Mouse (Mus musculus) neural tube, embryonic 13.5 days (tissue): ENCODE measurements at regions not wholly inside any gene's neighbourhood (a gene's known extent, or its start where the extent isn't known, plus 50 kb on each side); places are given as distances from the start of the nearest gene placed in this dataset.

Source experiments
- ATAC-seq: fragments of 200-750 bp; cut with Nextera tagmentation; 2 replicates; pipeline ENCODE4 v1.8.0; 2017; ENCODE audit warnings: low read depth, mild to moderate bottlenecking, moderate TSS enrichment, moderate library complexity
- H3K27ac ChIP-seq: fragments of 300-500 bp; sonication (generic); replicated peaks from 2 replicates; pipeline ENCODE4 v1.5.1; 2015; ENCODE audit warnings: moderate library complexity, mild to moderate bottlenecking, inconsistent platforms
- H3K27me3 ChIP-seq: fragments of 300-500 bp; sonication (generic); 2 replicates; pipeline ENCODE4 v1.6.1; 2015; ENCODE audit warnings: mild to moderate bottlenecking, inconsistent platforms
- H3K36me3 ChIP-seq: fragments of 300-500 bp; sonication (generic); 2 replicates; pipeline ENCODE4 v1.6.1; 2015; ENCODE audit warnings: mild to moderate bottlenecking, inconsistent platforms
- H3K4me1 ChIP-seq: fragments of 300-500 bp; sonication (generic); replicated peaks from 2 replicates; pipeline ENCODE4 v1.6.1; 2015; ENCODE audit warnings: inconsistent platforms
- H3K4me2 ChIP-seq: fragments of 300-500 bp; sonication (generic); 2 replicates; pipeline ENCODE4 v1.6.1; 2015; ENCODE audit warnings: inconsistent platforms, mild to moderate bottlenecking, moderate library complexity
- H3K4me3 ChIP-seq: fragments of 300-500 bp; sonication (generic); 2 replicates; pipeline ENCODE4 v1.5.1; 2015; ENCODE audit warnings: mild to moderate bottlenecking, inconsistent platforms
- H3K9ac ChIP-seq: fragments of 300-500 bp; sonication (generic); 2 replicates; pipeline ENCODE4 v1.6.1; 2015; ENCODE audit warnings: moderate library complexity, mild to moderate bottlenecking, inconsistent platforms
- H3K9me3 ChIP-seq: fragments of 300-500 bp; sonication (generic); 2 replicates; pipeline ENCODE4 v1.6.1; 2016; ENCODE audit warnings: inconsistent platforms
- WGBS: fragments of 180-500 bp; shearing (Covaris S2); methylation state at CpG from one replicate; pipeline ENCODE4 v1.1.7; 2015; 5-methylcytosine and 5-hydroxymethylcytosine counted together

DNA sequence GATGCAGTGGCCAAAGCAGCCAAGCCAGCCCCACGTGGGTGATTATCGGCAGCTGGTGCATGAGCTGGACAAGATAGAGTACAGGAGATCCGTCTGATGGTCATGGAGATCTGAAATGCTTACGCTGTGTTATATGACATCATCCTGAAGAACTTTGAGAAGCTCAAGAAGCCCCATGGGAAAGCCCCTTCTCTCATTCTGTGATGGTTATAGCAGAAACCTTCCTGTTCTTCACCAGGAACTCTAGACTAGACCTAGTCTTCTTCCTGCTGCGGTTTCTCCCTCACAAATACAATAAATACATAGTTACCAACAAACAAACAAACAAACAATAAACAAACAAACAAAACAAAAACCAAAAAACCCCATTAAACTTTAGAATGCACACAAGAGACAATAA is 220.7 kb upstream of the Ptger4 start:
- 87% methylated on average over 5 of the region's 5 CpGs for WGBS
- Histone ChIP-seq H3K27ac (no peak overlapping the region), H3K36me3 (no peaks in the 10 kb centered on the region), H3K9ac (no peak overlapping the region), H3K4me1 (no peaks in the 10 kb centered on the region), H3K4me2 (no peak overlapping the region), H3K4me3 (no peak overlapping the region), H3K9me3 (no peaks in the 10 kb centered on the region), H3K27me3 (no peaks in the 10 kb centered on the region)
- no peak for ATAC-seq

DNA sequence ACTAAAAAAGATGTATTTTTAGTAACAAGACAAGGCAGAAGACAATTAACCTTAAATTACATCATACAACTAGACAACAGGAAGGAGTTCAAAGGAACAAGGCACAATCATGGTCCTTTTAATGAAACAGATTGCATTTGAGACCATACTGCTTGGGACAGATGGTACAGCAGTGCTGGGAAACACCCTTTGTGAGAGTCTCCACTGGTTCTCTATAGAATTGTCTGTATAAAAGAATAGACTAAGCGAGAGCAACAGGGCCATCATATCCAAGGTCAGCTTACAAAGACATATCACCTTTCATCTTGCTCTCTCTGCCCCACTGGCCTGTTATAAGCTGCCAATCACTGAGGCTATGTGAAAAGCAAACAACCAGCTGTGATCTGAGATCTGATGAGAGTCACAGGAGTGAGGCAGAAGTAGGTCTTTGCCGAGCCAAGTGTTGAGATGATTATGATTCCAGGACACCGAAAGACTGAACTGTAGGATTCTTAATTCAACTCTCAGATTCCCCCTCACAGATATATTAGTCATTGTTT is 224.6 kb upstream of the Ptger4 start:
- H3K4me2 ChIP-seq: no peak overlapping the region
- ATAC-seq: no peak
- H3K36me3 ChIP-seq: no peaks in the 10 kb centered on the region
- no peak overlapping the region for H3K9ac ChIP-seq
- H3K27ac ChIP-seq: no peak overlapping the region
- 66% methylated on average over 3 of the region's 3 CpGs for WGBS
- H3K9me3 ChIP-seq: no peaks in the 10 kb centered on the region
- no peaks in the 10 kb centered on the region for H3K4me1 ChIP-seq
- H3K4me3 ChIP-seq: no peak overlapping the region
- no peaks in the 10 kb centered on the region for H3K27me3 ChIP-seq

DNA sequence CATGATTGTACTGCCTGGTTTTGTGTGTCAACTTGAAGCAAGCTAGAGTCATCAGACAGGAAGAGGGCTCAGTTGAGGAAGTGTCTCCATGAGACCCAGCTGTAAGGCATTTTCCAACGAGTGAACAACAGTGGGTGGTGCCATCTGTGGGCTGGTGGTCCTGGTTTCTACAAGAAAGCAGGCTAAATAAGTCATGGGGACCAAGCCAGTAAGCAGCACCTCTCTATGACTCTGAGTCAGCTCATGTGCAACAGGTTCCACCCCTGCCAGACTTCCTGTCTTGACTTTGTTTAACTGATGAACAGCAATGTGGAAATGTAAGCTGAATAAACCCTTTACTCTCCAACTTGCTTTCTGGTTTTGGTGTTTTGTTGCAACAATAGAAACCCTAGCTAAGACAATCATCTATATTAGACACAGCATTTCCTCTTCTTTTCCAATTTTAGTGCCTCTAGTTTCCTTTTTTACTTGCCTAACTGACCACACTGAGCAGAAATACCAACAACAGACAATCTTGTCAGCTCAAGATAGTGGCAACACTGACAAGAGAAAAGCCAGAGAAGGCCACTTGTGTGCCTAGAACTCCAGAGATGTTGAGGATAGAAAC is 231.5 kb upstream of the Ptger4 start:
- ATAC-seq: no peak
- Histone ChIP-seq H3K9me3 (no peaks in the 10 kb centered on the region), H3K4me2 (no peak overlapping the region), H3K9ac (no peak overlapping the region), H3K36me3 (no peaks in the 10 kb centered on the region), H3K27ac (no peak overlapping the region), H3K27me3 (no peaks in the 10 kb centered on the region), H3K4me3 (no peak overlapping the region), H3K4me1 (no peaks in the 10 kb centered on the region)
- WGBS: 67% methylated on average over 1 of the region's 1 CpGs

DNA sequence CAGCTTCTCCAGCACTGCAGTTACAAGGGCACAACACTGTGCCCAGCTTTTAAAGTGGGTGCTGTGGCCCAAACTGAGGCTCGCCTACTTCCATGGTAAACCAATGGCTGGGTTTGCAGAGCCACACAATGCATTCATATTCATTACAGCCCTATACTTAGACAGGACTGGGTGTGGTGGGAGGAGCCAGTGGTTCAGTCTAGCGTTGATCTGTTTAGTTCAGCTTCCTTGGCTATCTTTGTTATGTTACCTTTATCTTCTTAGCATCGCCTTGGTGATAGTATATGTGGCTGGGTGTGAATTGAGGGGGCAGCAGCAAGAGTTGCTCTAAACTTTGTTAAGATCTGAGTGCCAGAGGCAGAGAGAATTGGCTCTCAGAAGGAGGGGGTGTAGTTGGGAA is 249.3 kb upstream of the Ptger4 start:
- no peak overlapping the region for H3K27ac ChIP-seq
- no peak overlapping the region for H3K4me3 ChIP-seq
- WGBS: 76% methylated on average over 3 of the region's 3 CpGs
- ATAC-seq: no peak
- no peaks in the 10 kb centered on the region for H3K36me3 ChIP-seq
- no peak overlapping the region for H3K4me2 ChIP-seq
- H3K27me3 ChIP-seq: no peaks in the 10 kb centered on the region
- H3K9me3 ChIP-seq: no peaks in the 10 kb centered on the region
- no peak overlapping the region for H3K9ac ChIP-seq
- H3K4me1 ChIP-seq: no peaks in the 10 kb centered on the region

DNA sequence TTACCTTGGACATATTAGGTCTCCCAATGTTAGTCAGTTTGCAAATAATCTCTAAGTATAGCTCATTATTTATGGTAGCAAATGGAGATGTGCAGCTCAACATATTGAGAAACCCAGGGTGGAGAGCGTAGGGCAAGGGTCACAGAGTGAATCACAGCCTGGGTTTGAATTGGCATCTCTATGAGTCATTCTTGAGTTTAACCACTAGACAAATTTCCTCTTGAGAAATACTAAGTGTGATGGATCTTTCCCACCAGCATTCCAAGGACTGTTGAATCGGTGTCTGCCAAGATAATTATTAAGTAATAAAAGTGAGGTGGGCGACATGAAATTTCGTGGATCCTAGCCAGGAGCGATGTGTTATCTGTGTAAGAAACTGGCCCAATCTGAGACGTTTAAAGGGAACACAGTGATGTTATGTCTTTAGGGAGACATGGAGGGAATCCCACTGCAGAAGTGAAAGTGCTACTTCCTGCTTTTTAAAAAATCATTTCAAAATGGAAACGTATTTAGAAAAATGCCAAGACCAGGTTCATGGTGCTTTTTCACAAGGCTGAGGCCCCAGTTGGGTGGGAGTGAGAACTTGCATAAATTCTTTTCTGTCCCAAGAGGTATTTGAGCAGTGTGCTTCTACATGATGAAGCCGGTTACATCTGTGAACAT is 251.3 kb upstream of the Ptger4 start:
- H3K4me2 ChIP-seq: no peak overlapping the region
- H3K4me1 ChIP-seq: no peaks in the 10 kb centered on the region
- 90% methylated on average over 8 of the region's 8 CpGs for WGBS
- H3K9me3 ChIP-seq: no peaks in the 10 kb centered on the region
- no peak overlapping the region for H3K4me3 ChIP-seq
- no peak overlapping the region for H3K27ac ChIP-seq
- H3K36me3 ChIP-seq: no peaks in the 10 kb centered on the region
- H3K27me3 ChIP-seq: no peaks in the 10 kb centered on the region
- H3K9ac ChIP-seq: no peak overlapping the region
- no peak for ATAC-seq

DNA sequence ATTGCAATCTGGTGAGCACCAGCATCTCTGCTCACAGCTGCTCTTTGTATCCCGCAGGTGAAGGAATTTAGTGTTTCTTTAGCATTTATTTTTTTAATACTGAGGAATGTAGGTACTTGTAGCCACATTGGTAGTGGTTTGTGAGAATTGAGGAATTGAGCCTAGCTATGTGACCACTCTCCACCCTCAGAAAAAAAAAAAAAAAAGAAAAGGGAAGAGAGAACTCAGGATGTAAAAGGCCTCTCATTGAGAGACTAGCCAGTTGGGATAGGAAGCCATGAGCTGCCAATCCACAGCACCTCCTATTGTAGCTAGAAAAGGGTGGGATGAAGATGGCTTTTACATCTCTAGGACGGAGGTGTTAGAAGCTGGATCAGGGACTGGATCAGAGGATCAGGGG is 252.0 kb upstream of the Ptger4 start:
- no peaks in the 10 kb centered on the region for H3K36me3 ChIP-seq
- WGBS: 83% methylated on average over 2 of the region's 2 CpGs
- H3K9me3 ChIP-seq: no peaks in the 10 kb centered on the region
- ATAC-seq: no peak
- H3K4me1 ChIP-seq: no peaks in the 10 kb centered on the region
- H3K9ac ChIP-seq: no peak overlapping the region
- H3K27ac ChIP-seq: no peak overlapping the region
- no peaks in the 10 kb centered on the region for H3K27me3 ChIP-seq
- no peak overlapping the region for H3K4me3 ChIP-seq
- no peak overlapping the region for H3K4me2 ChIP-seq

DNA sequence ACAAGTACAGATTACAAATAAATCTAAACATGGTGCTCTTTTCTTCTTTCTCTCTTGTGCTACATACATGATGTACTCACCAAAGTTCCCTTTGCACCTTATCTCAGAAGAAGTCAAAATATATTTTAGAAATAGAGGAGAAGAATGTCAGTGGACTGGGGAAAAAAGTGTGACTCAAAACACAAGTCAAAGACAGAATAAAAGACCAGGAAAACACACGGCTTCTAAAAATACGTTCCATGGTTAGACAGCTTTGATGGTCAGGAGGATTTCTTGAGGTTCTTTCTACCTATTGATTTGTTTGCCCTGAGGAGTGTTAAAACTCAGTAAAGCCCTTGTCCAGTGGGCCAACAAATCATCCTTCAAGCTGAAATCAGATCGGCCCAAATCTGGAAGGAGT is 260.5 kb upstream of the Ptger4 start:
- ATAC-seq: no peak
- WGBS: 90% methylated on average over 3 of the region's 3 CpGs
- no peaks in the 10 kb centered on the region for H3K4me1 ChIP-seq

DNA sequence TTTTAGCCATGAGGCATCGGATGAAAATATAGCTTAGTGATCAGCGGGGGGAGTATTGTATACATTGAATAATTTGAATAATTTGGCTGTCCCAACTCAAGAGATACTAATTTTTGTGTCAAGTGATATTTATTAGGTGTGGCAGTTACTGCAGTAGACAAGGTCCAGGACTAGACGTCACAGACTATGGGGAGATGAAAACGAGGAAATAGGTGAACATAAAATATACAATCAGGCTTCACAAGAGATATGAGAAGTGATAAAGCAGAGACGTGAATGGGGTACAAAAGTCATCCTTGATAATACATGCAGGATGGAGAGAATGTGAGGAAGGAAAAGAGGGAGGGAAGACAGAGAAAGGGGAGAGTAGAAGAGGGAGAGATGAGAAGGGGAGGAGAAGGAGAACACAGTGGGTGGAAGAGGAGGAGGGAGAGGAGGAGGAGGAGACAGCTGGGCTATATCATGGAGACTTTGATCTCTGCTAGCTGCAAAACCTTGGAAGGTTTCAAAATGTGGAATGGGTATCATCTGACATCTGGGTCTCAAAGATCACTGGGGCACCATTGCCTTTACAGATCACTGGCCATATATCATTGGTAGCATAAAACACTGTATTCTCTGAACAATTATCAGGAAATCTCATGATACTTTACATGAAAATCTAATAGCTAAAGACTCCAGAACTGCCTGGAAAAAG is 263.0 kb upstream of the Ptger4 start:
- Histone ChIP-seq H3K9ac (no peak overlapping the region), H3K9me3 (no peaks in the 10 kb centered on the region), H3K4me1 (no peaks in the 10 kb centered on the region), H3K27me3 (no peaks in the 10 kb centered on the region), H3K27ac (no peak overlapping the region), H3K4me2 (no peak overlapping the region), H3K4me3 (no peak overlapping the region), H3K36me3 (no peaks in the 10 kb centered on the region)
- no peak for ATAC-seq
- WGBS: 89% methylated on average over 5 of the region's 5 CpGs

More for the DNA sequence above, 260.5 kb upstream of the Ptger4 start:
- no peak overlapping the region for H3K4me2 ChIP-seq
- no peak overlapping the region for H3K27ac ChIP-seq
- H3K9ac ChIP-seq: no peak overlapping the region
- no peaks in the 10 kb centered on the region for H3K27me3 ChIP-seq
- no peaks in the 10 kb centered on the region for H3K36me3 ChIP-seq
- H3K4me3 ChIP-seq: no peak overlapping the region
- no peaks in the 10 kb centered on the region for H3K9me3 ChIP-seq

DNA sequence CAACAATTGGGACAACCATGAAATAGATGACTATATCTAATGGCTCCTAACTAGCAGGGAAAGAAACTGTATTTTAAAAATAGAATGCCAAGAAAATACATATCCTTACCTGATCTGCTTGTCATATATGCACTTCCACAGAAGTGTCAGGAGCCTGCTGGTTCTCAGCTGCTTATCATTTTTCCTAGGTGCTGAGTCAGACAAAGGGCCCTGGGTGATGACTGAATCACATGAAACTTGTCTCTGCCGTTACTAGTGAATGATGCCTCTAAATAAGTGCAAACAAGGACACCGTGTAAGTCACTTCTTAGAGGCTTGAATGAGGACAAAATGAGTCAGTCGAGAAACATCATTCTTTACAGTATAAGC is 263.5 kb upstream of the Ptger4 start:
- Histone ChIP-seq H3K36me3 (no peaks in the 10 kb centered on the region), H3K4me2 (no peak overlapping the region), H3K27ac (no peak overlapping the region), H3K4me1 (no peaks in the 10 kb centered on the region), H3K9me3 (no peaks in the 10 kb centered on the region), H3K27me3 (no peaks in the 10 kb centered on the region), H3K4me3 (no peak overlapping the region), H3K9ac (no peak overlapping the region)
- 84% methylated on average over 3 of the region's 3 CpGs for WGBS
- ATAC-seq: no peak

DNA sequence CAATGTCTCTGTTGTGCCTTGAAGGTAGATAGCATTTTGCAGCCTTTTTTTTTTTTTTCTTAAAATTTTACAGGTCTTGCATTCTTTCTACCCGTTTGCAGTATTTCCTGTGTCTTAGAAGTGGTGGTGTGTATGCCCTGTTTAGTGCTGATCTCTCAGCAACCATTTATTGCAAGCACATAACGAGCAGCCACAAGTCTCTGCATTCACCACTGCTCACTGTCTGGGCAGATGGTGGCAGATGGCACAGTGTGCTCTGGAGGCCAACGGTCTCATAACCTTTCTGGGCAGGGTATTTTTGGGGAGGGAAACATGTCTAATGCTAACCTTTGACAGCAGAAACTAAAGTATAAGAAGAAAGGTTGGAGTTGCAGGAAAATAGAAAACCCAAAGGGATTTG is 266.1 kb upstream of the Ptger4 start:
- H3K9me3 ChIP-seq: no peaks in the 10 kb centered on the region
- H3K4me2 ChIP-seq: no peak overlapping the region
- no peaks in the 10 kb centered on the region for H3K36me3 ChIP-seq
- no peak overlapping the region for H3K4me3 ChIP-seq
- H3K4me1 ChIP-seq: no peaks in the 10 kb centered on the region
- no peak for ATAC-seq
- 55% methylated on average over 3 of the region's 3 CpGs for WGBS
- no peak overlapping the region for H3K27ac ChIP-seq
- H3K27me3 ChIP-seq: no peaks in the 10 kb centered on the region
- H3K9ac ChIP-seq: no peak overlapping the region

DNA sequence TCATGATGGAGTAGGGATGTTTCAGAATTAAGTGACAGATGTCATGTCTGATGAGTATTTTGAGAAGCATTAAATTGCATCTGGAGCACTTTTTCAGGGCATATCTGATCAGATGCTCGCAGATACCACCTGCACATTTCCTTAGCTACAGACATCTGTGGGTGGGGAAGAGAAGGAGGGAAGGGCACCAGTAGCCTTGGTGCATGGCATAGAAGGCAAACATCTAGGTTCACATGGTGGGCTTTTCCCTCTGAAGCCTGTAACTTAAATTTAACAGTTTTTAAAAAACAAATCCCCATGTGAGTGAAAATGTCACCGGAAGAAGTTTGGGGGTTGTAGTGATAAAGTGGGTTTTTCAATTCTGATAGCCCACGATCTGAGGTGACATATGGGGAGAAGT is 267.1 kb upstream of the Ptger4 start:
- Histone ChIP-seq H3K27me3 (no peaks in the 10 kb centered on the region), H3K27ac (no peak overlapping the region), H3K9me3 (no peaks in the 10 kb centered on the region), H3K36me3 (no peaks in the 10 kb centered on the region), H3K4me3 (no peak overlapping the region), H3K4me1 (no peaks in the 10 kb centered on the region), H3K4me2 (no peak overlapping the region), H3K9ac (no peak overlapping the region)
- no peak for ATAC-seq
- 84% methylated on average over 3 of the region's 3 CpGs for WGBS

DNA sequence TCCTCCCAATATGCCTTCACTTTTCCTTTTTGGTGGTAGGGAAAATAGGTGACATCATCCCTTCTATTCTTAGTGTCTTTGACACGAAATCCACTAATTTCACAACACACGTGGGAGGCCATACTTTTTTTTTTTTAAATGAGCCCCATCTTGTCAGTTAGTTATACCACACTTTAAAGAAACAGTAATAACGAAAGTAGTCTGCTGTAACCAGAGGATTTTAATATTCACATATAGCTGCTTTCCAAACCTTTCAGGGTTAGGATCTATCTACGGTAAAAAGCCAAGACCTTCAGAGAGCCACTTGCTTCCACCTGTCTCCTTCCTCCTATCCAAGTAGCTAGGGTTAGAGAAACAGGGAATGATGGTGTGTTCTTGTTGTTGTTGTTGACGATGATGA is 268.6 kb upstream of the Ptger4 start:
- no peaks in the 10 kb centered on the region for H3K36me3 ChIP-seq
- H3K27ac ChIP-seq: no peak overlapping the region
- H3K9ac ChIP-seq: no peak overlapping the region
- no peaks in the 10 kb centered on the region for H3K27me3 ChIP-seq
- no peaks in the 10 kb centered on the region for H3K4me1 ChIP-seq
- H3K4me3 ChIP-seq: no peak overlapping the region
- H3K9me3 ChIP-seq: no peaks in the 10 kb centered on the region
- ATAC-seq: no peak
- H3K4me2 ChIP-seq: no peak overlapping the region
- WGBS: 91% methylated on average over 5 of the region's 5 CpGs
